Mouse (Mus musculus): ENCODE data around the gene Timm10b. TPM values are rescaled to one million over a fixed set of nuclear protein-coding genes. Genes with fewer than 3 reads are reported as not detected.

The Timm10b gene
- total and polyA plus RNA-seq, 3 experiments, result 24.0 to 261 (median 131) TPM

GRCm38 (mm10) chr7:105635726-105636125, 4.1 kb upstream of the Timm10b start:
- ATAC-seq (ENCODE audit: extremely low read depth, insufficient number of reproducible peaks, low FRiP score, poor library complexity, severe bottlenecking) (no peak), DNase-seq (ENCODE audit: low spot score) (no peak)
- TF ChIP-seq GATA2 (IDR thresholded peaks at IDR 0.05; ENCODE audit: borderline replicate concordance, low read depth, low read length), result no peak
- TF ChIP-seq CTCF (IDR thresholded peaks at IDR 0.05; ENCODE audit: low read depth, low read length), result no peak
- no peak for TF ChIP-seq TAL1 (conservative IDR thresholded peaks at IDR 0.05; ENCODE audit: low read depth, low read length)
- TF ChIP-seq POLR2AphosphoS5 (IDR thresholded peaks at IDR 0.05; ENCODE audit: insufficient replicate concordance, low read depth, low read length), result no peak
- TF ChIP-seq GATA1 (IDR thresholded peaks at IDR 0.05; ENCODE audit: borderline replicate concordance, low read length), result no peak
- H3K9me3 ChIP-seq (replicated peaks), result no peaks in the 10 kb centered on the region
- peaks cover 16% of the 10 kb centered on the region for H3K27me3 ChIP-seq (ENCODE audit: insufficient read depth, low read length)
- H3K4me3 ChIP-seq (ENCODE audit: low read depth, low read length), result no peak overlapping the region
- peaks cover 43% of the 10 kb centered on the region for H3K36me3 ChIP-seq (replicated peaks)
- H3K4me1 ChIP-seq (ENCODE audit: insufficient read depth, low read depth, low read length), result peaks cover 36% of the 10 kb centered on the region

DNA sequence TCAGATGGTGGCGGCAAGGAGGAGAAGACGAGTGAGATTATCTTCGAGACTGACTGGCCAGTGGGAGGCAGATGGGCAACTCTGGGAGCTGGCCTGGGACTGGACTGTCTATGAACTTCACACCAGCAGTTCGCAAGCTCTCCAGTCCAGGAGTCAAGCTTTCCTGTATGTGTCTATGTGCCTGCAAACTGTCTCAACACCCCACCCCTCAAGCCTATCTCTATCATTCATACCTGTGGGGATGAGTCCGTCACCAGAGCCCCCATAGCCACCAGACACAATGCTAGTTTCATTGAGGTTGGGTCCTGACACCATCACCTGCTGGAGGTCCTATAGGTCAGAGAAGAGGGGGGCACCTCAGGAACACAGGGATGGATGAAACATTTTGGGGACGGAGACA, 1.1 kb upstream of the Timm10b start:
- Histone ChIP-seq H3K27me3 (ENCODE audit: insufficient read depth, low read length) (no peaks in the 10 kb centered on the region), H3K4me3 (ENCODE audit: low read depth, low read length) (no peak overlapping the region; the same call in 1 of the 2 replicates), H3K4me1 (ENCODE audit: insufficient read depth, low read depth, low read length) (peaks cover 38% of the 10 kb centered on the region), H3K36me3 (replicated peaks) (peaks cover 65% of the 10 kb centered on the region), H3K9me3 (replicated peaks) (no peaks in the 10 kb centered on the region)
- TF ChIP-seq TAL1 (conservative IDR thresholded peaks at IDR 0.05; ENCODE audit: low read depth, low read length) (no peak), GATA1 (IDR thresholded peaks at IDR 0.05; ENCODE audit: borderline replicate concordance, low read length) (no peak), CTCF (IDR thresholded peaks at IDR 0.05; ENCODE audit: low read depth, low read length) (no peak), GATA2 (IDR thresholded peaks at IDR 0.05; ENCODE audit: borderline replicate concordance, low read depth, low read length) (no peak), POLR2AphosphoS5 (IDR thresholded peaks at IDR 0.05; ENCODE audit: insufficient replicate concordance, low read depth, low read length) (no peak)
- no peak for DNase-seq (ENCODE audit: low spot score)
- ATAC-seq (ENCODE audit: extremely low read depth, insufficient number of reproducible peaks, low FRiP score, poor library complexity, severe bottlenecking), result no peak

DNA sequence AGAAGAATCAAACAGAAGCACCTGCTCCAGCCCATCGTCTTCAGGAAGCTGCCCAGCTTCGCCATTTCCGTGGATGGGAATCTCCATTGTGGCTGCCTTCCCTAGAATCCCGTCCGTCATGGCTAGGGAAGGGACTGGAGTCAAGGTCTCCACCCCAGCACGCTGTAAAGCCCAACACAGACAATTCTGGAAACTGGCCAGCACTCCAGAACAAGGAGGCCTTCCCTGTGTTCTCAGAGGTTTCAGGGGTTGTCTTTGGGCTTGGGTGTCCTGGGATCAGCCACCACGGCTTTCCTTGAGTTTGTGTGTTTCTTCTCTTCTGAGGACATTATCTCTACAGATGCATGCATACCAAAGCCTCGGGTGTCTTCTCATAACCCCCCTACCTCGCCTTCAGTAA, 552 bp upstream of the Timm10b start:
- DNase-seq (ENCODE audit: low spot score), result no peak
- Histone ChIP-seq H3K4me3 (ENCODE audit: low read depth, low read length) (peak overlapping the region; percentile 91), H3K4me1 (ENCODE audit: insufficient read depth, low read depth, low read length) (peaks cover 35% of the 10 kb centered on the region), H3K9me3 (replicated peaks) (no peaks in the 10 kb centered on the region), H3K27me3 (ENCODE audit: insufficient read depth, low read length) (no peaks in the 10 kb centered on the region), H3K36me3 (replicated peaks) (peaks cover 71% of the 10 kb centered on the region)
- TF ChIP-seq TAL1 (conservative IDR thresholded peaks at IDR 0.05; ENCODE audit: low read depth, low read length), result no peak
- TF ChIP-seq POLR2AphosphoS5 (IDR thresholded peaks at IDR 0.05; ENCODE audit: insufficient replicate concordance, low read depth, low read length), result no peak
- no peak for TF ChIP-seq CTCF (IDR thresholded peaks at IDR 0.05; ENCODE audit: low read depth, low read length)
- TF ChIP-seq GATA2 (IDR thresholded peaks at IDR 0.05; ENCODE audit: borderline replicate concordance, low read depth, low read length), result no peak
- TF ChIP-seq GATA1 (IDR thresholded peaks at IDR 0.05; ENCODE audit: borderline replicate concordance, low read length), result no peak
- no peak for ATAC-seq (ENCODE audit: extremely low read depth, insufficient number of reproducible peaks, low FRiP score, poor library complexity, severe bottlenecking)

DNA sequence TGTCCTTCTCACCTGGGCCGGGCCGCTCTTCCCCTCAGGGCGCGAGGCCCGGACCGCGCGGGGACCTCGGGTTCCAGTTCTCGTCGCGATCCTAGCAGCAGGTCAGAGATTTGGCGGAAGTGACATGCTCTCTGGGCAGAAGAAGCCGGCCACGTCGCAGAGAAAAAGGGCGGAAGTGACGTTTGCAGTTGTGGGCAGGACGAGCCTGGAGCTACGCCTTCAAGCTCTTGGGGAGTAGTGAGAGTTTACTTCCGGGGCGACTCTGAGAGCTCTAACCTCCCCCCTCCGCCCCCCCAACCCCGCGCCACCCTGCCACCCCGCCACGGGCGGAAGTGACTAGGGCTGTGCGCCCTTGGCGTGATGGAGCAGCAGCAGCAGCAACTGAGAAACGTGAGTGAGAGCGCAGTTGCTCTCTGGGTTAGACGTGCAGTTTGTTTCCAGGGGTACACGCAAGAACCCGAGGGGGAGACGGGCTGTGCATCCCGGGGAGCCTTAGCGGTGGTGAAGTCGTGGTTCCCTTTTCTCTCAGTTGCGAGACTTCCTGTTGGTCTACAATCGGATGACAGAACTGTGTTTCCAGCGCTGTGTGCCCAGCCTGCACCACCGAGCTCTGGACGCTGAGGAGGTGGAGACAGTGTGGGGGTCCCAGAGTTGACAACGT, 507 bp downstream of the Timm10b start, which contains the start of the genes Arfip2 and Gm45799:
Arfip2 (minus strand) TSS at position 184 of the 661 bp plus-strand sequence.
Gm45799 (plus strand) TSS at position 320 of the 661 bp plus-strand sequence.
- TF ChIP-seq POLR2AphosphoS5 (IDR thresholded peaks at IDR 0.05; ENCODE audit: insufficient replicate concordance, low read depth, low read length), result no peak
- TF ChIP-seq TAL1 (conservative IDR thresholded peaks at IDR 0.05; ENCODE audit: low read depth, low read length), result no peak
- no peak for TF ChIP-seq GATA2 (IDR thresholded peaks at IDR 0.05; ENCODE audit: borderline replicate concordance, low read depth, low read length)
- TF ChIP-seq GATA1 (IDR thresholded peaks at IDR 0.05; ENCODE audit: borderline replicate concordance, low read length), result no peak
- TF ChIP-seq CTCF (IDR thresholded peaks at IDR 0.05; ENCODE audit: low read depth, low read length), result no peak
- Histone ChIP-seq H3K4me3 (ENCODE audit: low read depth, low read length) (peak within 1 kb of the TSS; percentile 91), H3K36me3 (replicated peaks) (peaks cover 73% of the 10 kb centered on the region), H3K4me1 (ENCODE audit: insufficient read depth, low read depth, low read length) (peaks cover 35% of the 10 kb centered on the region), H3K9me3 (replicated peaks) (no peaks in the 10 kb centered on the region), H3K27me3 (ENCODE audit: insufficient read depth, low read length) (no peaks in the 10 kb centered on the region)
- DNase-seq (ENCODE audit: low spot score) (peak; percentile 85), ATAC-seq (ENCODE audit: extremely low read depth, insufficient number of reproducible peaks, low FRiP score, poor library complexity, severe bottlenecking) (peak; percentile 94)

DNA sequence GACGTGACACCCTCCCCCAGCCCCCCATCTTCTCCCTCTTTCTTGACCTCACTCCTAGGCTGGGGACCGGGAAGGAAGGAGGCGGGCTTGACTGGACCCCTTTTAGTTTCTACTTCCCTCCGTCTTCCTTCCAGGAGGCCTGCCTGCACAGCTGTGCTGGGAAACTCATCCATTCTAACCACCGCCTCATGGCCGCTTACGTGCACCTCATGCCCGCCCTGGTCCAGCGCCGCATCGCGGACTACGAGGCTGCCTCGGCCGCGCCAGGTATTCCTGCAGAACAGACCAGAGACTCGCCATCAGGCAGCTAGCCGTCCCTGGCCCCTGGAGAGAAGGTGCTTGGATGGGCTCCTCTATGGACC, 1.0 kb downstream of the Timm10b start:
- Histone ChIP-seq H3K4me1 (ENCODE audit: insufficient read depth, low read depth, low read length) (peaks cover 35% of the 10 kb centered on the region), H3K36me3 (replicated peaks) (peaks cover 71% of the 10 kb centered on the region), H3K4me3 (ENCODE audit: low read depth, low read length) (peak overlapping the region; percentile 91), H3K9me3 (replicated peaks) (no peaks in the 10 kb centered on the region), H3K27me3 (ENCODE audit: insufficient read depth, low read length) (no peaks in the 10 kb centered on the region)
- TF ChIP-seq TAL1 (conservative IDR thresholded peaks at IDR 0.05; ENCODE audit: low read depth, low read length) (no peak), GATA1 (IDR thresholded peaks at IDR 0.05; ENCODE audit: borderline replicate concordance, low read length) (no peak), CTCF (IDR thresholded peaks at IDR 0.05; ENCODE audit: low read depth, low read length) (no peak), POLR2AphosphoS5 (IDR thresholded peaks at IDR 0.05; ENCODE audit: insufficient replicate concordance, low read depth, low read length) (no peak), GATA2 (IDR thresholded peaks at IDR 0.05; ENCODE audit: borderline replicate concordance, low read depth, low read length) (no peak)
- ATAC-seq (ENCODE audit: extremely low read depth, insufficient number of reproducible peaks, low FRiP score, poor library complexity, severe bottlenecking) (peak; percentile 0; the same call in 1 of the 2 replicates), DNase-seq (ENCODE audit: low spot score) (no peak)

DNA sequence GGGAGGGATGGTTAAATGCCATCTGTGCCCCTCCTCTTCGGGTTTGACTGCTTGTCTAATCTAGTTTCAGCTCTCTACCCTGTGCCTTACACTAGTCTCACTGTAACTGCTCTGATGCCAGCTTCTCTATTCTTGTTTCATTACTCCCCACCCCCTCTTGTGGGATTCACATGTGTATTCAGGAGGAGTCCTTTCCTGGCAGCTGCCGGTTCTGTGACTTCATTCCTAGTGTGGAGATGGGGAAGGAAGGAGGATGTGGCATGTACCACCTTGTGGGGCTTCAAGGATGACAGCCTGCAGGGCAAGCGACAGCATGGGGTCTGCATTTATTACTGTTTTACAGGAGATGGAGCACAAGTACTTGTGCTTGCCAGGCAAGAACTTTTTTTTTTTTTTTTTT, 2.1 kb downstream of the Timm10b start:
- no peak for ATAC-seq (ENCODE audit: extremely low read depth, insufficient number of reproducible peaks, low FRiP score, poor library complexity, severe bottlenecking)
- no peak for DNase-seq (ENCODE audit: low spot score)
- Histone ChIP-seq H3K36me3 (replicated peaks) (peaks cover 67% of the 10 kb centered on the region), H3K9me3 (replicated peaks) (no peaks in the 10 kb centered on the region), H3K4me3 (ENCODE audit: low read depth, low read length) (peak overlapping the region; percentile 31; the same call in 1 of the 2 replicates), H3K27me3 (ENCODE audit: insufficient read depth, low read length) (no peaks in the 10 kb centered on the region), H3K4me1 (ENCODE audit: insufficient read depth, low read depth, low read length) (peaks cover 35% of the 10 kb centered on the region)
- TF ChIP-seq POLR2AphosphoS5 (IDR thresholded peaks at IDR 0.05; ENCODE audit: insufficient replicate concordance, low read depth, low read length) (no peak), GATA2 (IDR thresholded peaks at IDR 0.05; ENCODE audit: borderline replicate concordance, low read depth, low read length) (no peak), TAL1 (conservative IDR thresholded peaks at IDR 0.05; ENCODE audit: low read depth, low read length) (no peak), CTCF (IDR thresholded peaks at IDR 0.05; ENCODE audit: low read depth, low read length) (no peak), GATA1 (IDR thresholded peaks at IDR 0.05; ENCODE audit: borderline replicate concordance, low read length) (no peak)

Measured in G1E (cell line).